In the genomic region with DNA sequence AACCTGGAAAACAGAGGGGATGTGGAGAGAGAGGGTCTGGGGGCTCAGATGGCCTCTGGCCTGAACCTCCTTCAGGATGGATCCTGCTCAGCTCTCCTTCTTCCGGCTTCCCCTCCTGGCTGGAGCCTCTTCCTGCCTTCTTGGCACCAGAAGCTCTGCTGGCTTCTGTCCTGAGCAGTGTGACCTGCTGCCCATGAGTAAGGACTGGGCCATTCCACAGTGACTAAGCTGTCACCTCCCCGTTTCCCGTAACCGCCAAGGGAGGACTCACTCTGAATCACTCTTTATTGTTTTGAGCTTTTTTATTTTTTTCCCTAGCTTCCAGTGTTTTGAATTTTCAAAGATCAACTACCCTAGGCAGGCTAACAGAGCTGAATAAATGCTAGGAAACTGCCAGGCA, we compare ENCODE assay signal across 11 mouse cellular contexts.
DNase-seq lines count a peak whose midpoint lies in the region; ATAC-seq and TF ChIP-seq lines count a peak whose summit lies in the region.
"Had no signal": no experiment of that assay in that cellular context is flagged by ENCODE, and none has a peak within 500 bp of the region (broad histone marks: within the 10 kb centered on the region; RNA-seq: fewer than 3 reads in every experiment).

No protein-coding gene starts in this region.

- no peak for ATAC-seq in hindbrain, postnatal 0 days
- ATAC-seq in hindbrain, embryonic 11.5 days (ENCODE audit: low FRiP score): no peak
- no peak for ATAC-seq in forebrain, embryonic 13.5 days
- ATAC-seq: midbrain, embryonic 15.5 days had no signal

- H3K9ac ChIP-seq in hindbrain, postnatal 0 days (replicated peaks; ENCODE audit: low read length): no peak overlapping the region
- H3K9ac ChIP-seq in hindbrain, embryonic 11.5 days (ENCODE audit: low read depth, low read length): no peak overlapping the region
- H3K9ac ChIP-seq in forebrain, embryonic 13.5 days: no peak overlapping the region
- H3K9ac ChIP-seq: limb, embryonic 13.5 days; midbrain, embryonic 15.5 days had no signal

- H3K4me2 ChIP-seq in hindbrain, postnatal 0 days (ENCODE audit: low read depth, low read length): no peak overlapping the region
- H3K4me2 ChIP-seq in hindbrain, embryonic 11.5 days (replicated peaks; ENCODE audit: low read depth, low read length): no peak overlapping the region
- H3K4me2 ChIP-seq in forebrain, embryonic 13.5 days: no peak overlapping the region
- H3K4me2 ChIP-seq: limb, embryonic 13.5 days; midbrain, embryonic 15.5 days had no signal

- no peak overlapping the region for H3K4me3 ChIP-seq in hindbrain, postnatal 0 days (ENCODE audit: low read length)
- no peak overlapping the region for H3K4me3 ChIP-seq in hindbrain, embryonic 11.5 days (ENCODE audit: low read depth, low read length)
- no peak overlapping the region for H3K4me3 ChIP-seq in forebrain, embryonic 13.5 days
- H3K4me3 ChIP-seq: erythroblast, embryonic 14.5 days; limb, embryonic 13.5 days; midbrain, embryonic 15.5 days had no signal

- TF ChIP-seq CTCF in hindbrain, postnatal 0 days (IDR thresholded peaks at IDR 0.05; ENCODE audit: low read depth): no peak

- no peaks in the 10 kb centered on the region for H3K9me3 ChIP-seq in hindbrain, postnatal 0 days (ENCODE audit: low read length)
- no peaks in the 10 kb centered on the region for H3K9me3 ChIP-seq in hindbrain, embryonic 11.5 days (ENCODE audit: control insufficient read depth, low read length)
- H3K9me3 ChIP-seq in forebrain, embryonic 13.5 days (replicated peaks): no peaks in the 10 kb centered on the region
- H3K9me3 ChIP-seq: limb, embryonic 13.5 days; midbrain, embryonic 15.5 days had no signal

- H3K27ac ChIP-seq in hindbrain, postnatal 0 days: no peak overlapping the region
- no peak overlapping the region for H3K27ac ChIP-seq in hindbrain, embryonic 11.5 days (ENCODE audit: low read depth, low read length)
- H3K27ac ChIP-seq in forebrain, embryonic 13.5 days: no peak overlapping the region
- H3K27ac ChIP-seq: limb, embryonic 13.5 days; midbrain, embryonic 15.5 days had no signal

- no peaks in the 10 kb centered on the region for H3K36me3 ChIP-seq in hindbrain, postnatal 0 days (ENCODE audit: insufficient read depth, low read length)
- no peaks in the 10 kb centered on the region for H3K36me3 ChIP-seq in hindbrain, embryonic 11.5 days (ENCODE audit: control insufficient read depth, insufficient read depth, low read length)
- no peaks in the 10 kb centered on the region for H3K36me3 ChIP-seq in forebrain, embryonic 13.5 days (ENCODE audit: poor library complexity, severe bottlenecking)
- H3K36me3 ChIP-seq: limb, embryonic 13.5 days; midbrain, embryonic 15.5 days had no signal

- WGBS in hindbrain, postnatal 0 days: 32% methylated on average over 4 of the region's 4 CpGs
- WGBS in hindbrain, embryonic 11.5 days: 89% methylated on average over 4 of the region's 4 CpGs
- WGBS in forebrain, embryonic 13.5 days: 76% methylated on average over 4 of the region's 4 CpGs

- H3K27me3 ChIP-seq in hindbrain, postnatal 0 days (ENCODE audit: insufficient read depth, low read length): no peaks in the 10 kb centered on the region
- H3K27me3 ChIP-seq in hindbrain, embryonic 11.5 days (ENCODE audit: control insufficient read depth, insufficient read depth, low read length): no peaks in the 10 kb centered on the region
- no peaks in the 10 kb centered on the region for H3K27me3 ChIP-seq in forebrain, embryonic 13.5 days
- H3K27me3 ChIP-seq: limb, embryonic 13.5 days; midbrain, embryonic 15.5 days had no signal

- DNase-seq in hindbrain, postnatal 0 days (ENCODE audit: low spot score): peak; percentile 25
- no peak for DNase-seq in hindbrain, embryonic 11.5 days (ENCODE audit: low spot score)
- peak; percentile 89 for DNase-seq in adrenal gland, adult 2 months
- DNase-seq in cerebellum, postnatal 36 days: peak; percentile 59 to 65
- DNase-seq in kidney, adult 9 months: peak; percentile 64
- no peak for DNase-seq in thymus, postnatal 10 days (ENCODE audit: low spot score in 2 of 2)
- no peak for DNase-seq in right cerebral cortex, adult 2 months (ENCODE audit: low spot score in 2 of 2)

- H3K4me1 ChIP-seq in hindbrain, postnatal 0 days (ENCODE audit: insufficient read depth, low read length): peaks cover 3% of the 10 kb centered on the region; the same call in 1 of the 2 replicates
- no peaks in the 10 kb centered on the region for H3K4me1 ChIP-seq in hindbrain, embryonic 11.5 days (replicated peaks; ENCODE audit: control insufficient read depth, insufficient read depth, low read length)
- H3K4me1 ChIP-seq in forebrain, embryonic 13.5 days: peaks cover 3% of the 10 kb centered on the region; the same call in 1 of the 2 replicates

Comparison
In these comparisons a context has a peak if more than half of its experiments do, and no peak if none do; other contexts are left out.
1. DNase-seq: peak in hindbrain, postnatal 0 days (single experiment), adrenal gland, adult 2 months (single experiment), cerebellum, postnatal 36 days (2 of 2) and kidney, adult 9 months (single experiment); none in hindbrain, embryonic 11.5 days (single experiment), thymus, postnatal 10 days (0 of 2) and right cerebral cortex, adult 2 months (0 of 2).